Mouse (Mus musculus) T-helper 17 cell (primary cell): ENCODE results near the gene Prkcg.
"Not testable (repeated sequence)": the region's sequence is repeated elsewhere in the genome, so short reads cannot be mapped to it uniquely, and the experiment has no call there.

Source experiments
- in situ Hi-C, 2 experiments: fragments of 300-600 bp; cut with MboI, MseI; formaldehyde crosslinking; loops; 1 replicate in 1 of 2; 2 replicates in 1 of 2; pipeline ENCODE4 v1.15.1; 2025; ENCODE audit warnings: high pct_unique_total_duplicates in 2 of 2

Gene Prkcg

DNA sequence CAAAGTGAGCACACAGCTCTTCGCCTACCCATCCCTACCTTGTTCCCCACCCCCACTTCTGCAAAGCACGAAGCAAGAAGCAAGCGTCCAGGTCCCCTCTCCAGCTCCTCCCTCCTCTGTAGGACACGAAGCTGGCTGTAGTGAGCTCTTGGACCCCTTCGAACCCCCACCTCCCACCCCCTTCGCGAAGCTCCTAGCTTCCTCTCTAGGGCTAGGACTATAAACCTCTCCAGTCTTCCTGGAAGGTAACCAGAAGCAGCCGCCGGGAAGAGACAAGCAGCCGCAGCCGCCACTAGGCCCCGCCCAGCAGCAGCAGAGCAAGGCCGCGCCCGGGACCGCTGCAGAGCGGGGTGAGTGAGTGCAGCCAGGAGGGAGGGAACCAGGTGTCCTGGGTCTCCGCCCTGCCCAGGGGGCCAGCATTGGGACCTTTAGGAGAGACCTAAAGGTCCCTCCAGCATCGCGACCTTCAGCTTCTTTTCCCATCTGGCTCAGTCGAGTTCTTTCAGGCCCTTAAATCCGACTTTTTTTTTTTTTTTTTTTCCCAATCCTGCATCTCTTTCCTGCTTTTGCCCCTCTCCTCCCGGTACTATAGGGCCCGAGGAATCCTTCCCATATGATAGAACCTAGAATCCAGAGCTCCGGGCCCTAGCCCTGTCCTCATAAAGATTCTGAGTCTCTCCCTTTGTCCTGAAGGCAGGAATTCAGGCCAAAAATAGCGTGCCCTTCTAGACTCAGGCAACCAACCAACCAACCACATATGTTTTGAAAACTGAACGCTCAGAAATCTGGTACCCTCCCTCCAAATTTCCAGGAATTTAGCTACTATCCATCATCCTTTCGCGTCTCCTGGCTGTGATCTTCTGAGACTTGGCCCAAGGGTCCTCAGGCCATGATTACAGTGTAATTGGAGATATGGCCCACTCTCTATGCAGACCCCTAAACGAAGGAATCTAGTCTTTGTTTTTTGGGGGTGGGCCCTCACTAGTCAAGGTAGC is at the start of gene Prkcg, which contains the start of gene Myadm:
Prkcg (plus strand) TSS at position 204 of the 995 bp plus-strand sequence.
Myadm (plus strand) TSS at position 105 of the 995 bp plus-strand sequence.
- in situ Hi-C loops: no loop called here

DNA sequence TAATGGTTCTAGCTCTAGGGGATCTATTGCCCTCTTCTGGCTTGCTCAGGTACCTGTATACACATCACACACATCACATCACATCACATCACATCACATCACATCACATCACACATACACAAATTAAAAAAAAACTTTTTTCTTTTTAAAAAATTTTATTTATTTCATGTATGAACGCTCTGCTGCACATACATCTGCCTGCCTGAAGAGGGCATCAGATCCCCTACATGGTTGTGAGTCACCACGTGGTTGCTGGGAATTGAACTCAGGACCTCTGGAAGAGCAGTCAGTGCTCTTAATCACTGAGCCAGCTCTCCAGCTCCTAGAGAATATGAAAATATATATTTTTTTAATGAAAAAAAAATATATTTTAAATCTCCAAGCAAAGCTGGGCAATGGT is 49.8 kb upstream of the Prkcg start:
- in situ Hi-C loops: no loop called here

DNA sequence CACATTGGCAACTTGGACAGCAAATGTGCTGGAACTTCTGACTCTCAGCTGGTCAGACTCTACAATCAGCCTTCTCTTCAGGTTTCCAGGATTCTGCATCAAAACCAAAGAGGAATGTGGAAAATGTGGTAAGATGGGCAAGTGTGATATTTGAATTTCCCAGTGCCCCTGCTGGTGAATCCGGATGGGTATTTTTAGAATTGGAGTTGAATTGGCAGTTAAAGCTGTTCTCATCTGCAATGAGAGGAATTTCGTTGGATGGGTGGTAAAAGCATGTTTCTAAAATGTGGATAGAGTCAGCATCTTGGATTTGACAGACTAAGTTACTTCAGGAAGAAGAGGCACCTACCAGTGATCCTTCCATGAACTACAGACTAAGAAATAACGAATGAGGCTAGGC is 28.3 kb upstream of the Prkcg start:
- in situ Hi-C loops: no loop called here

DNA sequence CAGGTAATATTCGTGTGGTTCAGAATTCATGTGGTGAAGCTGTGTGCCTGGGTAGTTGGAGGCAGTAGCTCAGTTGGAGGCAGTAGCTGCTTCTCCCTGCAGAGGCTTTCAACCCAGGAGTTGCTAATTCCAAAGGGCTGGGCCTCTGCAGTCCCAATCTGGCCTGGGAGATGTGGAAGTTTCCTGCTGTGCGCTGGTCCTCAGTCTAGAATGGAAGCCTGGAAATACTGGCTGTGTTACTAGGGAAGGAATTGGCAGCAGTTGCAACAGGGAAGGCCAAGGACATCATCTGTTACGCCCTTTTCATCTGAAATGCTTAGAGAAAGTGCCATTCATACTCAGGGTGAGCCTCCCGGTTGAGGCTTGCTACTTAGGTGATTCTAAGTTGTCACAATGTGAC is 27.5 kb upstream of the Prkcg start:
- in situ Hi-C loops: no loop called here

DNA sequence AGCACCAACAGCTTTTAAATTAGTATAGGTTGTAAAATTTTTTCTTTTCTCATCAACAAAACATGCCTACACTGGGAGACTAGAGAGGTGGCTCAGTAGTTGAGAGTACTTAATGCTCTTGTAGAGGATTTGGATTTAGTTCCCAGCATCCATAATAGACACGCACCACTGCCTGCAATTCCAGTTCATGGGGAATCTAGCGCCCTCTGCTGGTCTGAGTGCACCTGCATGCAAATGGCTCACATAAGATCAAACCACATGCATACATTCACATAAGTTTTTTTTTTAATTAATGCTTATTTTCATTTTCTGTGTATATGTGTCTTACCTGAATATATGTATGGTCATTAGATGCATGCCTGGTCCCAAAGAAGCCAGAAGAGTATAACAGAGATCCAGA is 26.2 kb upstream of the Prkcg start:
- in situ Hi-C loops: no loop called here

DNA sequence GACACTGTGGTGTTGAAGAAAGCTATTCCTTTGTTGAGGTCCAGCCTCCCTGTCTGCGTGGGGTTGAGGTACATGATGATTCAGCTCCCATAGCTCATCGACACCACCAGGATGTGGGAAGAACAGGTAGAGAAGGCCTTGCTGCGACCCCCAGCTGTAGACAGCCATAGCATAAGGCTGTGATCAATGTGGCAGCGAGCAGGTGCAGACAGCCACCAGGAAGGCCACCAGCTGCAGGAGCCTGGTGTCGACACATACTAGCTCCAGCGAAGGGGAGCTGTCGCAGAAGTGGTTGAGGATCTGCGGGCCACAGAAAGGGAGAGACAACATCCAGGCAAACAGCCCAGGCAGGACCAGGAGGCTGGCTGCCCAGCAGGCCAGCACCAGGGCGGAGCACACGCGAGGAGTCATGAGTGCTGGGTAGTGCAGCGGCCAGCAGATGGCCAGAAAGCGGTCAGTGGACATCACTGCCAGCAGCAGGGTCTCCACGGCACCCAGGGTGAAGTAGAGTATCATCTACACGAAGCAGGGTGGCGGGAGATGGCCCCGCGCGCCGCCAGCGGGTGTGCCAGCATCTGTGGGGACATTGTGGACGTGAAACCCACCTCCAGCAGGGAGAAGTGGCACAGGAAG is 24.5 kb upstream of the Prkcg start:
- in situ Hi-C loops: no loop called here

DNA sequence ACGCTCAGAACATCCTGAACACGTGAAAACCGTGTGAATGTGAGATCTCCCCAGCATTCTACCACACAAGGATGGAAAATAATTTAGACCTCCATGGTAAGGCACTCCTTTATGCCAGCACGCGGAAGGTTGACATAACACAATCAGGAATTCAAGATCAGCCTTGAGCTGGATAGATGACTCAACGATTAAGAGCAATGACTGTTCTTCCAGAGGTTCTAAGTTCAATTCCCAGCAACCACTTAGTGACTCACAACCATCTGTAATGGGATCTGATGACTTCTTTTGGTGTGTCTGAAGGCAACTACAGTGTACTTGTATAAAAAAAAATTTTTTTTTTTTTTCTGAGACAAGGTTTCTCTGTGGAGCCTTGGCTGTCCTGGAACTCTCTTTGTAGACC is 23.7 kb upstream of the Prkcg start:
- in situ Hi-C loops: no loop called here

DNA sequence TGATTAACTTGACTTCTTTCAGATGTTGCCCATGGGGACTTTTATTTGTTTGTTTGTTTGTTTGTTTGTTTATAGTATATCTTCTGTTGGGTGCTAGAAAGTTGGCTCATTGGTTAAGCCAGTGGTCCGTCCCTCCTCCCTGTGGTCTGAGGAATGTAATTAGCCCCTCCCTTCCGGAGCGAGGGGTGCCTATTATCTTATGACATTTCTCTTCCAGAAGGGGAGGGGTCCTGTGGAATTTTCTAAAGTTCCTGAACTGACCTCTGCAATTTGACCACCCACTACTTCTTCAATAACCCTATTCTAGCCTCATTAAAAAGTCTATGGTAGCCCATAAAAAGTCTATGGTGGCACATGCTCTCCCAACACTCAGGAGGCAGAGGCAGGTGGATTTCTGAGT is 21.7 kb upstream of the Prkcg start:
- in situ Hi-C loops: no loop called here

DNA sequence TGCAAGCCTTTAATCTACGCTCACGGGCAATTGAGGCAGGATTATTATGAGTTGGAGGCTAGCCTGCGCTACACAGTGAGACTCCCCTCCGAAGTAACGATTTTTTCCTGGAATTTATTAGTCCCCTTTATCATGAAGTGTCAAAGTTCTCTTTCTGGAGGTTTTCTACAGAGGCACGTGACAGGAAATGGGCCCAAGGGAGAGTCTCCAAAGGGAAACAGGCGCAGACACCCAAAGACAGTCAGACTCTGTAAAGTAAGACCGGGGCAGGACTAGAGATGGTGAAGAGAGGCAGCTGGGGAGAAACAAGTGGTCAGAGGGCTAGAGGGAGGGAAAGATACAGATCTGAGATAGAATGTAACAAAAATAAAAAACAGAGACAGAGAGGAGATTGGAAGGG is 21.1 kb upstream of the Prkcg start:
- in situ Hi-C loops: no loop called here

DNA sequence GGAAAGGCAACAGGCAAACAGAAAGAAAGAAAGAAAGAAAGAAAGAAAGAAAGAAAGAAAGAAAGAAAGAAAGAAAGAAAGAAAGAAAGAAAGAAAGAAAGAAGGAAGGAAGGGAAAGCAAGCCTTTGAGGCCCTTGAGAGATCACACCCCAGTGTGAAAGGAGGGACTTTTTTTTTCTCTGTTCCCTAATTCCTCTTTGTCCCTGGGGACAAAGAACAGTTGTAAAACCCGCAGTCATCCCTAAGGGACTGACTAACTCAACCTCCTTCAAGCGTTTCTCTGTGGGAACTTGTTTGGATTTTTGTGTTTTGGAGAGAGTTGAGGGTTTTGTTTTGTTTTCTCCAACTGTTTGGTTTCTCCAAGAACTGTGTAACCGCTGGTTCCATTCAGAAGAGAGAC is 20.7 kb upstream of the Prkcg start:
- in situ Hi-C loops: no loop called here

DNA sequence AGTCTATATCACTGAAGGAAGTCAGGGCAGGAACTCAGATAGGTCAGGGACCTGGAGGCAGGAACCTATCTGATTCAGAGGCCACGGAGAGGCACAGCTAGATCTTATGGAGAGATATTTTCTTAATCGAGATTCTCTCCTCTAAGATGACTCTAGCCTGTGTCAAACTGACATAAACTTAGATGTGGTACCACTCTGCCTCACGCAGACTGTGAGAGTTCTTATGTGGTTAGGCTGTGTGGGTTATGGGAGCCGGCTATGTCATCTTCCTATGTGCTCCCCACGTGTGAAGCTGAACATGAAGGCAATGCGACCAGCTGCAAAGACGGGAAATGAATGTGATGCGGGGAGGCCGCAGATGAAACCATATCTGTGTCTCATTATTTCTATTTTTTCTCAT is 16.8 kb upstream of the Prkcg start:
- in situ Hi-C loops: no loop called here

DNA sequence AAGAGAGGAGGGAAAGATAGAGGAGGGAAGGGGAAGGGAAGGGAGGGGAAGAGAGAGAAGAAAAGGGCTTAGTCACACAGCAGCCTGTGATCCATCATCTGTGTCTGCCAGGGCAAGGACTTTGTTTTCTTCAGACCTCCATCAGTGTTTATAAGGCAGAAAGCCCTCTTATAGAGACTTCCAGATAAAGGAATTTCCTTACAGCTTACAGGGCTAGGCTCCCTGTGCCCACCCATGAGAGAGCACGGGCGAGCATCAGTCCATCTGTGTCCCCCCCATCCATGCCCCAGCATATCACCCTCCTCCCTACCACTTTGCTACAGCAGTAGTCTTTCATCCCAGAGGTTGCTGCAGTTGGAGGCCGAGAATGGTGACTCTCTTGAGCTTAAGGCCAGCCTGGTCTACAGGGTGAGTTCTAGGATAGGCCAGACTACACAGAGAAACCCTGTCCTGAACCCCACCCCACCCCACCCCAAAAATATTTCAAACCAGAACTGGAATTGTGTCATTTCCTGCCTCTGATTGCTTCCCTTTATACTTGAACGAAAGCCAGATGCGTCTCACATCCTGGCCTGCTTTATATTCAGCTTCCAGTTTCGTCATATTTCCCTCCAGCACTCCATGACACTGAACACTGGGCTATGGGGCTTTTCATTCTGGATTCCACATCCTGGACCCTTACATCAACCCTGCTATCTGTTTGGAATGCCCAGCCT is 13.4 kb upstream of the Prkcg start:
- in situ Hi-C loops: no loop called here

DNA sequence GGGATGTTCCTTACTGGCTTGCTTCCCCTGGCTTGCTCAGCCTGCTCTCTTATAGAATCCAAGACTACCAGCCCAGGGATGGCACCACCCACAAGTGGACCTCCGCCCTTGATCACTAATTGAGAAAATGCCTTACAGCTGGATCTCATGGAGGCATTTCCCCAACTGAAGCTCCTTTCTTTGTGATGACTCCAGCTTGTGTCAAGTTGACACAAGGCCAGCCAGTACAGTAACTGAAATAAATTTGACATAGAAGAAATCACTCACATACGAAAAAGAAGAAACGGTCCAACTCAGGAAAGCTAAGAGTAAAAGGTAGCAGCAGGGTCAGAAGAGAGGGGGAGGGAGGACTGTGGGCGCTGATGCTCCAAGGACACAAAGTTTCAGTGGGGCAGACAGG is 12.2 kb upstream of the Prkcg start:
- in situ Hi-C loops: not testable (repeated sequence)

DNA sequence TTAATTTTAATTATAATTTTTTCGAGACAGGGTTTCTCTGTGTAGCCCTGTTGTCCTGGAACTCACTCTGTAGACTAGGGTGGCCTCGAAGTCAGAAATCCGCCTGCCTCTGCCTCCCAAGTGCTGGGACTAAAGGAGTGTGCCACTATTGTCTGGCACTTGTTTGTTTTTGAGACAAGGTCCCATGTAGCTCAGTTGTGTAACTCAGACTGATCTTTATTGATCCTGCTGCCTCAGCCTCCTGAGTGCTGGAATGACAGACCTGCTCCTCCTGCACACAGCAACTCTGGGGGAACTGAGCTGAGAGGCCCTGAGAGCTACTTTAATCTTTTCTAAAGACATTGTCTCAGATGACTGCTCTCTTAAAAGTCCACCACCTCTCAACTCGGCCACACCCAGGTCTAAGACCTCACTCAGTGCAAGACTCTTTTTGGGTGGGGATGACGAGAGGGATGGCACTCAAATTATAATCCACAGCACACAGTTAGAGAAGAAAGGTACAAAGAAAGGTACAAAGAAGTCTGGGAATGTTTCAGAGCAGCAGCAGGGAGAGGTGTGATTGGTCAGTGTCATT is 8.8 kb upstream of the Prkcg start:
- in situ Hi-C loops: loop anchor here in 1 of 2 experiments (5.0 kb wide), 1 partner anchor 48 kb away; no protein-coding TSS in a partner anchor

DNA sequence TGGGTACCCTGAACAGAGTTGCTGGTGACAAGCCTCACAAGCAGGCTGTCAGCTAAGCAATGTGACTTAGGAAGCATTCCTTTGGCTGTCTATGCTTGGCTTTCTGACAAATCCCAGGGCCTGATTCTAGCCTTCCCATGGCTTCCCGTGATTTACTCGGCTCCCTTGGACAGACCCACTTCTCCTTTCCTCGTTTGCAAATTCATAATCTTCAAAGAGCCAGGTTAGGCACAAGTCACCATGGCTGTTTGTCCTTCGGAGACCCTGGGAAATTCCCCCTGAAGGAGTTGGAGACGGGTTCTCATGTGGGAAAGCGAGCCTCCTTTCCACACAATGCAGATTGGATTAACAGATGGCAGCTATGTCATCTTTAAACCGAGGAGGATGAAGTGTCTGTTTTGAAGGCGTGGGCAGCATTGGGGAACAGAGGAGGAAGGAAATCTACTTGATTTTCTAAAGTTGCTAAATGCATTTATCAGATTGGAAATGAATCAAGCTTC is 8.3 kb upstream of the Prkcg start:
- in situ Hi-C loops: loop anchor here in 1 of 2 experiments (5.0 kb wide), 1 partner anchor 48 kb away; no protein-coding TSS in a partner anchor

DNA sequence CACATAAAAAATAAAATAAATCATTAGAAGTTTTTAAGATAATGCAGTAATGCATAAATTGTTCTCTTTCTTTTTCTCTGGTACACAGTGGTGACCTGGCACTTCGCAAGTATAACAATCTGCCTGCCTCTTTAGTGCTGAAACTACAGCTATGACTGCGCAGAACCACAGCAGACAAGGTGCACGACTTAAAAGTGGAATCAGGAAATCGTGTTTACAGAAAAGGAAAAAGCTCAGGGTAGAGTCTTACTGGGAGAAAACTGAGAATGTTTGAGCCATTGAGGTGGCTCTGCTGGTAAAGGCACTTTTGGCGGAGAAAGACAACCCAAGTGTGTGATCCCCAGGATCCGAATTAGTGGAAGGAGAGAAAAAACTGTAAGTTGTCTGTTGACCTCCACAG is 7.2 kb upstream of the Prkcg start:
- in situ Hi-C loops: loop anchor here in 1 of 2 experiments (5.0 kb wide), 1 partner anchor 49 kb away; no protein-coding TSS in a partner anchor

DNA sequence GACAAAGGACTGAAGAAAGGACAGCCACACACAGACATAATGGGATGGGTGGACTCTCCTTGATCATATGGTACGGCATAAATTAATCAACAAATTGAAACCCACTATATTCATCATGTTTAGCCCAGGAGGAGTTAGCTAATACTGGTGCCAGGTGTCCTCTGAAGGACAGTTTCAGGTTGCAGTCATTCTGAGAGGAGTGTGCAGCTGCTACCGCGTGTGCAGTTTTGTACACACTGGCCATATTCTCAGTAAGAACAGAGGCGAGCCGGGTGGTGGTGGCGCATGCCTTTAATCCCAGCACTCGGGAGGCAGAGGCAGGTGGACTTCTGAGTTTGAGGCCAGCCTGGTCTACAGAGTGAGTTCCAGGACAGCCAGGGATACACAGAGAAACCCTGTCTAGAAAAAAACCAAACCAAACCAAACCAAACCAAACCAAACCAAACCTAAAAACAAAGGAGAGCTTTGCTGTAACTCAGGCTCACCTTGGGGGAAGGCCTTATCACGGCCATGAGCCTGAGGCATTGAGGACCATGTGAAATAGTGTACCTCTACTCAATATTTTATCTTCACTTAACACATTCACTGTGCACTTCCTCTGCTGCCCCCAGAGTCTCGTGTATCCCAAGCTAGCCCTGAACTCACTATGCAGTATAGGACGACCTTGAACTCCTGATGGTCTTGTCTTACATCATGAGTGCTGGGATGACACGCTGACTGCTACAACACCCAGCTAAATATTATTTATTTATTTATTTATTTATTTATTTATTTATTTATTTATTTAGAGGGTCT is 5.7 kb upstream of the Prkcg start:
- in situ Hi-C loops: loop anchor here in 1 of 2 experiments (5.0 kb wide), 1 partner anchor 51 kb away; no protein-coding TSS in a partner anchor

DNA sequence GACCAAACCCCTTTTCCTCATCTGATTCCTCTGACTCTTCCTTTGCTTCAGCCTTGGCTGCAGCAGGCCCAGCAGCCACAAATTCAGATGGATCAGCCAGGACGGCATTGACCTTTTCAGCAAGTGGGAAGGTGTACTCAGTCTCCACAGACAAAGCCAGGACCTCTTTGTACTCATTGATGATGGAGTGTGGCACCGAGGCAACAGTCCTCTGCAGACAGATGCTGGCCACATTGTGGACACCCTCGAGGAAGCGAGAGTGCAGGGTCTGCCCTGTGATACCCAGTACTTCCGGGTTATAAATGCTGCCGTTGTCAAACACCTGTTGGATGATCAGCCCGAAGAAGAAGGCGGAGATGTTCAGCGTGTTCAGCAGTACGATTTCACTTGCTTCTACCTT is 4.4 kb upstream of the Prkcg start:
- in situ Hi-C loops: loop anchor here in 1 of 2 experiments (5.0 kb wide), 1 partner anchor 52 kb away; no protein-coding TSS in a partner anchor

DNA sequence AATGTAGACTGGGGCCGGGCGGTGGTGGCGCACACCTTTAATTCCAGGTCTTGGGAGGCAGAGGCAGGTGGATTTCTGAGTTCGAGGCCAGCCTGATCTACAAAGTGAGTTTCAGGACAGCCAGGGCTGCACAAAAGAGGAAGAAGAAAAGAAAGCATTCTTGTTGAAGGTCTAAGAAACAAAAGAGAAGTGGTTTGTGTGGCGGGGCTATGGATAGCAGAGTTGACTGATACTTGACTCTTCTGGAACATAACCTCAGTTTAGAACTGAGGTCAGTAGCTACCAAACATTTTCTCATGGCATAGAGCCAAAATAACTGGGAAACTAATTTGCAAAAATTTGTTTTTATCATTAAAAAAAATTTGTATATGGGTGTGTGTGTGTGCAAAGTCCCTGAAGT is 2.9 kb upstream of the Prkcg start:
- in situ Hi-C loops: no loop called here

DNA sequence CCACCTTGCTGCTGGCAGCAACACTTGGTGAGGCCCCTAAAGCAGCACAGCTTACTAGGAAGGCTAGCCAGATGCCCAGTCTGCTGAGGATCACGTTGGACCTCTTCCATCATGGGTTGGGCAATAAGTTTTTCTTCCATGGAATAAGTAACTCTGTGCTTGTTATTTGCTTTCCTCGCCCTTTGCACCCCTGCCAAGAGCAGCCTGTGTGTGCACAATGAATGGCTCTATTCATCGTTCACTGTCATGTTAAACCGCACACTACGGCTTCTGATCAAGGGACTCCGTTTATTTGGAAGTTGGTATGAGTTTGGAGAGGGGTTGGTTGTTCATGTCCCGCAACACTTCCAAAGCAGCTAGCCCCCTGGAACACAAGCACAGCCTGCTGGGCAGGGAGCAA is 1.8 kb upstream of the Prkcg start:
- in situ Hi-C loops: no loop called here
